Mouse (Mus musculus) telencephalon, adult 2 months (tissue): ENCODE measurements at regions not wholly inside any gene's neighbourhood (a gene's known extent, or its start where the extent isn't known, plus 50 kb on each side); places are given as distances from the start of the nearest gene placed in this dataset.

Experiments used
- DNase-seq: peaks from one replicate; pipeline ENCODE4 v3.0.0-alpha.2; 2011; ENCODE audit warnings: low read depth, low spot score

DNA sequence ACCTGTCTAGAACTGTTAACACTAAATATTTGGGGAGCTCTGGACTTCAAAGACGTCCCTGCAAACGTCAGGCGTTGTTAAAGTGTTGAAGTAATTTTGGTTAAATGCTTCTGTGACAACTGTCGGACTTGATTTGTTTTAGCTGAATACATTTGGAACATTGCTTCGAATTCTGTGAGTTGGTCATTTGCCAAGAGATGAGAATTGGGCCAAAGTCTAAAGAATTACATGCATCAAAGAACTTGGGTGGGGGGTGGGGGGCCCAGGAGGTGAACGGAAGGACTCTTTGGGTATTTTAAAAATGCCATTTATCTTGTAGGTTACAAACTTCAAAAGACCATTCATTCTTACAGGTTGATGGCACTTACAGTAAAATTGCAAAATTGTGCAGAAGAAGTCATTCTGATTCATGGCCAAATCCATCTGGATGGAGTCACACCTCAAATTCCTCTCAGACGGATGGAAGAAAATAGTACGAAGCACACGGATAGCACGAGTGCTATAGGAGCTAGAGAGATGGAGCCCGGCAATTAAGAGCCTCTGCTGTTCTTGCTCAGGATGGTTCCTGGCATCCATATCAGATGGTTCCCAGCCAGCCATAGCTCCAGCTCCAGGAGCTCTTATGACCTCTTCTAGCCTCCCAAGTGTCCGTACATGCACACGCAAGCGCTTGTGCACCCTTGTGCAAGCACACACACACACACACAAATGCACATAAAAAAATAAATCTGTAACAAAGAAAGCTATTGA lies 144.5 kb upstream of the Irx5 start:
- DNase-seq = no peak

DNA sequence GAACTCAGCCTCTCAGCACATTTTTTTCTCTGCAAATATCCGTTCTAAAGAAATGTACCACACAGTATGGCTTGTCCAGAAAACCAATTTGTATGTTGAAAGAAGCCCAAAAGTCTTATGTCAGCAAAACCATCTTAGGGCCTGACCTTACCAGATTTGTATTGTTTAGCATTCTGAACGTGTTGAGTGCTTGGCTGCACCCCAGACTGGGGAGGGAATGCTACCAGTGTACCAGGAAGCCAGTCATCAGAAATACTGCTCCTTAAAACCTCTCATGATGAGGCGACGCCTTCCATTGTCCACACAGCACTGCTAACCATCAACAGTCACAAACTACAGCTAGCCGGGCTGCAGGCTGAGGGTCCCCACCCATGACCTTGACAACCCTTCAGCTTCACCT lies 148.3 kb upstream of the Irx5 start:
- no peak for DNase-seq

DNA sequence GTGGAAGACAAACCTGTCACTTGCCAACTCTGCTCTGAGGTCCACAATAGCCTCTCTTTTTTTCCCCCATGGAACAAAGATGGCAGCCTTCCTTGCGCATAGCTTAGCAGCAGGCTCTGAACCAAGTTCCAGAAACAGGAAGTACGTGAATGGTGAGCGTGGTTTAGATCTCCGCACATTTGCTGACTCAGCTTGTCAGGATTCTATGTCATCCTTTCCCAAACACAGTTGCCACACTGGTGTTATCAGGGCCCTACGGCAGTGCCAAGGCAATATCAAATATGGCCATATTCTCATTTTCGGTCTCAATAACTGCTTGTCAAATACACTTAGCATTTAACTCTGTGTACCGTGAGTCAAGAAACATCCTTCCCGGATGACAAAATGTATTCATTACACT lies 161.8 kb upstream of the Irx5 start:
- no peak for DNase-seq

DNA sequence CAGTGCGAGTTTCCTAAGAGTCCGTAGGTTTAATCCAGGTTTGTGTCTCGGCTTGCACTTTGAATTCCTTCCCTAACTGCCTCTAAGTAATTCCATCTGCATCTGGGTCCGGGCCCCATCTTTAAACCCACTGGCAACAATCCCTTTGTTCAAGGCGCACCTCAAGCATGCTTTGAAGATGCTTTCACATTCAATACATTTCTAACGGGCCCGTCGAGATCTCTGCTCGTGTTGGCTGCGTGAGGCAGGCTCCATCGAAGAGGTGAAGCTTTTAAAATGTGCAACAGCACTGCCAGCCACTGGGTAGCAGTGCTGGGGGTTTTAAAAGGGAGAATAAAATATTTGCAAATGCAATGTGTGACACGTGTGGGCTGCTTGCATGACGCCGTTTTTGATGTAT lies 163.4 kb upstream of the Irx5 start:
- no peak for DNase-seq

DNA sequence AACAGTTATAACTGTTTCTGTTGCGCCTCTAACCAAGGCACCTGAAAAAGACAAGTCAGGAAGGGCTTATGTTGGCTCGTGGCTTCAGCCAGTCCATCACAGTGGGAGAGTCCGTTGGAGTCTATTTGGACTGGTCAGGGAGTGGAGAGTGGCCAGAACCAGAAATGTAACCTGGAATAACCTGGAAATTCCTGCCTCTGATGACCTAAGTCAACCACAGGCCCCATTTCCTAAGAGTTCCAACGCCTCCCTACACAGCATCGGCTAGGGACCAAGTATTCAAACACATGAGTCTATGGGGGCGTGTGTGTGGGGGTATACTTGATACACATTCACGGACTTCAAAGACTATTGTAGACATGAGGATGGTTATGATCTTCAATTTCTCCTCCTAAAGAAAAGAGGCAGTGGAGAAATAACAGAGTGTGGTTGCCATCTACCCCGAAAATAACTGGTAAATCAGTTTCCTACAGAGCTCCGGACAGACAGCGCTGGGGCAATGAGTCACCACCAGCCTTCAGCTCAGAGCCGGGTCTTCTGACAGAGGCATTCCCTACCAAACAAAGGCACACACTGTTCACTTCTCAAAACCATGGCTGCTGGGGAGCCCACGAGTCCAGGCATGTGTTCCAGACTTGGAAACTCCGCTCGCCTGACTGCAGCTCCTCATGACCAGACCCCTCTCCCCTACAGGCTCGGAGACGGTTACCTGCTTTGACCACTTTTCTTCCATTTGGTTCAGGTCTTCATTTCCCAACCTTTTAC lies 167.0 kb upstream of the Irx5 start:
- no peak for DNase-seq

DNA sequence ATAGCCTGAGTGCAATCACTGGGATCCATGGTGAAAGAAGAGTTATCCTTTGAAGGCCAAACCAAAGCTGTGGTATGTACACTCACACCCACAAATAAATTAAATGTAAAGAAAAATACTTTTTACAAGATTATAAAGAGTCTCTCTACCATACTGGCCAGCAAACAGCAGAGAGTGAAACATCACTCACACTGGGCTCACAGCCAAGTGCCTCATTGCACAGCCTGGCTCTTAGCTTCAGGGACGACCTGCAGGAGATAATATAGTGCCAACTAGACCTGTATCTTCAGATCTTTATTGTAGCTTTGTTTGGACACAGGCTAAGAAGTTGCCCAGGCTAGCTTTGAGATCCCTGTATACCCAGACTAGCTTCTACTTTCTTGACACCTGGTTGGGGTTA lies 174.1 kb upstream of the Irx5 start:
- no peak for DNase-seq

DNA sequence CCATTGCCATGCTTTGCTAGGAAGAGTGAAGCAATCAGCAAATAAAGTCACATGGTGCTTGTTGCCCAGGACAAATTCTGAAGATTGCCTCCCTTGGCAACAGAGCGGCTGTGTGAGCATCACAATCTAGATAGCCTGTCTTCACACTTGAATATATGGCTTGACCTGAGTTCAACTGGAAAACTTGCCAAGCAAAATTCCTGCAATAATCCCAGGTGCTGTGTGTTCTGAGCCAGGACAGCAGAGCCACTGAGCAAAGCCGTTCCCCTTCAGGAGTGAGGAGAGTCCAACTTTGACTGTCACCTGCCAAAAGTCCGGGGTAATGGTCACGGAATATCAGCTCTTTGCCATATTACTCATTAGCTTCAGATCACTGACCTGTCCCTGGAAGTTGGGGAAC lies 176.8 kb upstream of the Irx5 start:
- no peak for DNase-seq

DNA sequence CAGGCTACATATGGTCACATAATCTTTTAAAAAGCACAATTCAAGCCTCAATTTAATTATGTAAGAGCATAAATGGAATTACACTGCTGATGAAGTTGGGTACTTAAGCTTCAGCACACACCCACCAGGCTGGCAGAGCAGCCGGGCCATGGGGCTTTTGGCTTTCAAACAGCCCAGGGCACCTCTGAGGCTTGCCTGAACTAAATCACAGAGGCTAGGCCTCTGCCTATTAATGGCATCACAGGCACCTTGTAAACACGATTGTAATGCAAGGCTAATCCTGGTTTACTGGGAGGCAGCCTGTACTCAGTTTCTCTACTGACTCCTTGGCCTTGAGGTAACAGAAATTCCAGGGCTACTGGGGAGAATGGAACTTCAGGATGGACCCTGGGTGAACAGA lies 178.1 kb upstream of the Irx5 start:
- DNase-seq = no peak

DNA sequence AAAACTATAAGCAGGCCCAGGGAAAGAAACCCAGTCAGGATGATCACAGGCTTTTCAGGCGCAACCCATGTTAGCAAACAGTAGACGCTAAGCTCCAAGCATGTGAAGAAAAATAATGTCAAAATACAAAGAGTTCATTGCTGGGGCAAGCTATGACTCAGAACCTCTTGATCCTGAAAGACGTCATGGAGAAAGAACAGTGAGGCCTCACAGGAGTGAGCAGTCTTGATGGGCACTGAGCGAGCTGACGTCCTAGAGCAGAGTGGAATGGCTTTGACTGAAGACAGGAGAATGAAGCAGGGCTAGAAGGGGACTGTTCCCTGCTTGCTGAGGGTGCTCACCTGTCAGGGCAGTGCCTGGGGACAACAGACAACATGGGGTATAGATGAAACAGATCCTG lies 181.3 kb upstream of the Irx5 start:
- DNase-seq = peak; percentile 18

DNA sequence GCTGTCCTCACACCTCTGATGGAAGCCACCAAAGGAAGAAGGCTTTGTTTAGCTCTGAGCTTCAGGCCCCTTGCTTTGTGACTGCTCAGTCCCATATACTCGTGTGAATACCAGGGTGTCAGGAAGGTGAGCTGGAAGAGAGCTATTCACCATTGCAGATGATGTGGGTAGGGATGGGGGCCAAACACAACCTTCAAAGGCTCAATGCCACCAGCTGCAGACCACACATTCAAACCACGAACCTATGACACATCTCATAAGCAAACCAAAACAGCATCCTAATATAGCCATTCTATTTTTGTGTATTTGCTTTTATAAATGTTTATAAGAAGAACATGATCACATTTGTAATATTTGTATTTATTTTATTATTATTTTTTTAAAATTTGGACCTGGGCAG lies 183.3 kb upstream of the Irx5 start:
- no peak for DNase-seq

DNA sequence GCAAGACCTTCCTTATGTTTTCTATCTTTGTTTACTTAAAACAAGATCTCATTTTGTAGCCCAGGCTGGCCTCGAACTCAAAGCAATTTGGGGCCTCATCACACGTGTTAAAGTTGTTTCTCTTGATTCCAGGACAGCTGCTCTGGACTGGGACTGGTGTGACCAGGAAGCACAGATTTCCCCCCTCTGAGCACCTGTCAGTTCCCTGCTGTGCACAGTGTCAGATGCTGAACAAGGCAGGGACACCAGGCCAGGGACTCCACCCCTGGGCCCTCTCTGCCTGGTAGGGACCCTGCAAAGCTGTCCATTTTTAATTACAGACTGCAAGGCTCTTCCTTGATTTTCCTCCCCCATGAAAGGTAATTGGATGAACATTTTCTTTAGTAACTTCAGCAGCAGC lies 185.8 kb upstream of the Irx5 start:
- DNase-seq = no peak

DNA sequence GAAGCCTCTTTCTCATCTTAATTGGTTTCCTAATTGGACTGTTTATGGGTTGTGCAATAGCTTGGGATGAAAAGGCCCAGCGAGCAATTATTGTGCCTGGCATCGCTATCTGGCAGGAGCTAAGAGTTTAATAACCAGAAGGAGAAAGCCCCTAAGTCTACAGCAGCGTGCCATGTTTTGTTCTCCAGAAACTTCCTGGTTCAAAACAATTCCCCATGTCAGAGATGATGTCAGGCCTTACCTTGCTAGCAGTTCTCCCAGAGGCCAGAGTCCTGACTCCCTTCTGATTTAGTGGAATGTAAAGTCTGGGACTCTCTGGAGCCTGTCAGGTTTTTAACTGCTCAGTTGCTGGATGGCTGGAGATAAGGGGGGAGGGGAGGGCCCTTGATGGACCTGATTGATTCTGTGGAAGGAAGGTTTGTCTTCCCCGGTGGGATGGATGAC lies 190.1 kb upstream of the Irx5 start:
- no peak for DNase-seq

DNA sequence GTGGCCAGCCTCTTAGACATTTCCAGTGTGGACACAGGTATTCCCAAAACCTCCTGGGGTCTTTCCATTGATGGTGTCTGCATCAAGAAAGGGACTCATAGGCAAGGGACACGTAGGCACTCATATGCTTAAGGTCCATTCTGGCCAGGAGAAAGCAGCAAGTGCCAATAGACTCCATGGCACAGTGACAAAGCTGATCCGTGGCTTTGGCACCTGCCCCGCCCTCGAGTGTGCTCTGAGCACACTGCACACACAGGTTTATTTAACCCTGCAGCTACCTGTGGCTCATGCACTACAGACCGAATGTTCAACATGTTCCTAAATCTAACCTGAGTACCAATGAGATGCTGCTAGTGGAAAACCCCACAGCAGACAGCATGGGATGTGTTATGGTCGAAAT lies 192.1 kb upstream of the Irx5 start:
- no peak for DNase-seq

DNA sequence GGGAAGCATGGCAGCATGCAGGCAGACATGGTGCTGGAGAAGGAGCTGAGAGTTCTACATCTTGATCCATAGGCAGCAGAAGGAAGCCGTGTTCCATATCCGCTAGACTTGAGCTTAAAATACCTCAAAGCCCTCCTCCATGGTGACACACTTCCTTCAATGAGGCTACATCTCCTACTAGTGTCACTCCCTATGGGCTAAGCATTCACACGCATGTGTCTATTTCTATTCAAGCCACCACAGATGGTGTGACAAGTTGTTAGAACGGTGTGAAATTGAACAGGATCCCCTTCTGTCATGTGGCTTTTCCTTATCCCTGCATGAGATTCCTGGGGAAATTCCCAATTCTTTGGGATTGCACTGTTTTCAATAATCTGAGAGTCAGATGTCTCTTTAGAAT lies 192.9 kb upstream of the Irx5 start:
- peak; percentile 70 for DNase-seq

DNA sequence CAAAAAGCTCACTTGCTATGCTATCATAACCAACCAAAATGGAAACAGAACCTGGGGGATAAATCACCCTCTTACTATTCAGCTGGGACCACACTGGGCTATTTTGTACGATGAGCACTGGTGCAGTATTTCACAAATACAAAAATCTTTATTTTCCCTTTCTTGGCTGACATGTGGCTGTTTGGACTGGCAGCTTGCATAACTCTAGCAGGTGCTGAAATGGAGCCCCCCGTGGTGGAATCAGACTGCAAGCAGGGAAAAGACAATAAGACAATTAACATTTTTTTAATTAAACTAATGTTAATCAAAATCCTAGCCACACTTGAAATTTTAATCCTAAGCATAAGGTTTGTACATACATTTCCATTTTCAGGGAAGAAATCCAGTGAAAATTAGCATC lies 196.4 kb upstream of the Irx5 start:
- DNase-seq = no peak

DNA sequence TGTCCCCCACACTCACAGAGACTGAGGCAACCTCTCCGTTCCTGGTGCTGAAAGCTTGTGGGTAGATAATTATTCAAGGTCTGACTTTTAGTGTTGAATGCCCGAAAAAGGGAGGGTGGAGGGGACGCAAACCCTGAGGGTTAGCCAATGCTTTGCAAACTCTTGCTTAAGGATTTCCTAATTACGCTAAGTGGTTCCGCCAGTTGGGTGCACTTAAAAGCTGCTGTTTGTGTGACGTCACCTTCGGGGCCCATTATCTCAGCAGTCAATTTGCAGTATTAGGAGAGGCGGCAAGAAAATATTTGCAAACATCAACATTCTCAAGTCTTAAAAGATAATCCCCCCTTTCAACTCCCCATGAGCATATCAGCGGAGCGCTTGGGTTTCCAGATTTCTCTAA lies 199.2 kb upstream of the Irx5 start:
- DNase-seq = no peak

DNA sequence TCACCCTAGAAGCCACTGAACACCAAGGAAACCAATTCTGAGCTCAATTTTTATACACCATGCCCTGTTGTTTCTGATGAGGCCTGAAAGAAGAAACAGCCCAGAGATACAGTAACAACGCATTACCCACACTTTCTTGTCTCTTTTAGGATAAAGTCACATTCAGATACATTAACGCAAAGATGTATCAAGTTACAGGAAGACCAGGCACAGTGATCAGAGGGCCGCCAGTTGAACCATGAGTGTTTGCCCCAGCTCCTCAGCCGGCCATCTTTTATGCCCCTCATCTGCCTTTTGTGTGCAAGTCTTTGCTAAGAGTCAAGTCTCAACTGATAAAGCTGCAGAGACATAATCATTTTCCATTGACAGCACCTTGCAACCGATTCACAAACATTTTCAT lies 204.9 kb upstream of the Irx5 start:
- DNase-seq = no peak

DNA sequence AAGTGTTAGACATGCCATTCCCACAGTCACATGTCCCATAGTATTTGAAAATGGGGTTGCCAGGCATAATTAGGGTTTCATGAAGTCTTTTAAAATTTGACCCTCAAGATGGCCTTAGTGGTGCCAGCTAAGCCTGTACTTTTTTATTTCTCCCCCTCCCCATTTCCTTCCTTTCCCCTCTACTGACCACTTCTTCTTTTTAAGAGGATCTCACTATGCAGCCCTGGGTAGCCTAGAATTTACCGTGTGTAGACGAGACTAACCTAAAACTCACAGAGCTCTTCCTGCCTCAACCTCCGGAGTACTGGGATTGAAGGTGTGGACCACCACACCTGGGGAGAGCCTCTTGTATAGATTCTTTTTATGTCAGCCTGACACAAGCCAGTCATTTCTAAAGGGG lies 209.8 kb upstream of the Irx5 start:
- no peak for DNase-seq

DNA sequence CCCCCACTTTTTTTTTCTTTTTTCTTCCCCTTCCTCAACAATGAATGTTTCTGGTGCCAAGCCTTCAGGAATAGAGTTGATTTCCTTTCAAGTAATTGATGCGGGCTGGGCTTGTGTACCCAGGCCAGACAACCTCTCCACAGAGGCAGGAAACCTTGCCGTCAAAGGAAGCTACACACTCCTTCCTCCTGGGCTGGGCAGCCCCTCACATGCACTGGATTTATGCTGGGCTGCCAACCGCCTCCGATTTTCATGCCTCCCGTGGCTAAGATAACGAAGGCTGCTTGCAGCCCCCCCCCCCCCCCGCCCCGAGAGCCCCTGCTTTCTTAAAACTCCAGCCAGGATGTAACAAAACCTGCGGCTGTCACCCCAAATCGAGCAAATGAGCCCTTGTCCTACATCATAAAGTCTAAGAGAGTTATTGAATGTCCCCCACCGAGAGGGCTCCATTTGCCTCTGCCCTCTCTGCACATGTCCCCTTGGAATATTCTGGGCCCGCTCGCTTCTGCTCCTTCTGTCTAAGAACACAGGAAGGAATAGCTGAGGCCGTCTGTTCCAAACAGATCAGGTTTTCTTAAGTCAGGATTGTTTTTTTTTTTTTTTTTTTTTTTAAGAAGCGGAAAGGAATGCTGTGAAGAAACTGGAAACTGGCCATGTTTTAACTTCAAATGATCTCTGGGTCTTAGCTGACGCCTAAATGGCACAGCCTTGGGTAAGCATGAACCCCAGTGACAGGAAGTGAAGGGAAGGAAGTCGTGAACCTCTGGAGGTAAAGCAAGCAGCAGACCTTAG lies 220.1 kb upstream of the Irx5 start:
- DNase-seq = no peak

DNA sequence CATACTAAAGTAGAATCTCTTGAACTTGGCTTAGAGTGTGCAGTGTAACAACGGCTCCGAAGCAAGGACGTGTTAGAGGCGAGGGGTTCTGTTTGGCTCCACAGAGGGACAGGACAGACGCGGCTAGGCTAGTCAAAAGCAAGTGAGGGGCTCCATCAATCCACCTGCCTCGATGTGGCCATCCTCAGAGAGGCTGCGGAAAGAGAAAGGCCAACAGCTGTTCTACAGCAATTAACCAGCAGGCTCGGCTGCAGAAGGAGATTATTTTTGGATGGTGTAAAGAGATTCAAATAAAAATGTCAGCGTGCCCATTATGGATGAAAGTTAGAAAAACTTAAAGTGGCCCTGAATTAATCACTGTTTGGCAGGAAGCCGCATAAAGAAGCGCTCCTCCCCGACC lies 221.0 kb upstream of the Irx5 start:
- DNase-seq = no peak

DNA sequence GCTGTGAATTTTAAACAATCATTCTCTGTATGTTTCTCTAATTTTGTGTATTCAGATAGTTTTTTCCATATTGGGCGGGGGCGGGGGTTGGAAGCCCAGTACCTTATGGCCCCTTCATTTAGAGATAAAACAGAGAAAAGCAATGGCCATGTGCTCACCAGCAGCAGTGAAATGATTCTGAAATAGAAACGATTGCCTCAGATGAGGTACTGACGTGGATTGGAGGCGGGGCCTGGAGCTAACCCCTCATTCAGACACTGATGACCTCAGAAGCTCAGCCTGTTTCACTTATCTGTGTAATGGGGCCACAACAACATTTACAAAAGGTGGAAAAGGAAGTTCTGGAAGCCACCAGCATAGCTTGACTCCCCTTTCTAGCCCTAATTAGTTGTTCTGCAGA lies 223.0 kb upstream of the Irx5 start:
- DNase-seq = no peak
